Mouse (Mus musculus) brain, embryonic 18.5 days (tissue): Measurements from ENCODE around the gene Ift172.
"Not testable (repeated sequence)": the region's sequence is repeated elsewhere in the genome, so short reads cannot be mapped to it uniquely, and the experiment has no call there.

Source experiments
- DNase-seq: peaks from one replicate; pipeline ENCODE4 v3.0.0-alpha.2; 2012; ENCODE audit warnings: low read depth, low spot score

Gene Ift172

GRCm38 (mm10) chr5:31218294-31218693 lies 72.6 kb downstream of the Ift172 start:
- DNase-seq, result no peak

DNA sequence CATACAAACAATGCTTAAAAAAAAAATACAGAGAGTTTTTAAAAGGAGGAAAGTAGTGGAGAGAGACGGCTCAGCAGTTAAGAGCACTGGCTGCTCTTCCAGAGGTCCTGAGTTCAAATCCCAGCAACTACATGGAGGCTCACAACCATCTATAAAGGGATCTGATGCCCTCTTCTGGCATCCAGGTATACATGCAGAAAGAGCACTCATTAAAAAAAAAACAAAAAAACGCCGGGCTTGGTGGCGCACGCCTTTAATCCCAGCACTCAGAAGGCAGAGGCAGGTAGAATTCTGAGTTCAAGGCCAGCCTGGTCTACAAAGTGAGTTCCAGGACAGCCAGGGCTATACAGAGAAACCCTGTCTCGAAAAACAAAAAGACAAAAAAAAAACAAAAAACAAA lies 74.4 kb downstream of the Ift172 start:
- DNase-seq, result not testable (repeated sequence)

DNA sequence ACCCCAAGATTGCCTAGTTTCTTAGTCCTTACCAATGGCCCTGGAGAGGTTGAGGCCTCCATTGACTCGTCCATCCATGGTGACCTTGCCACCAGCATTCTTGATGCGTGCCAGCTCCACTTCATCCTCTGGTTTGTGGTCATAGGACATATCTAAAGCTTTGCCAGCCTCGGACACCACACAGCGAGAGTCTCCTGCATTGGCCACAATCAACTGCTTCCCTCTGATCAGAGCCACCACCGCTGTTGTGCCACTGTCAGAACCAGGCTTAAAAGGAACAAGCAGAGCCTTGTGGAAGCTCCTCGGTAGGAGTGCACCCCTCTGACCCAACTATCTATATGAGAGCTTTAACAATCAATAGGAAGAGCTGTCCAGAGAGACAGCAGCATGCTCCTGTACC lies 86.5 kb downstream of the Ift172 start:
- no peak for DNase-seq

DNA sequence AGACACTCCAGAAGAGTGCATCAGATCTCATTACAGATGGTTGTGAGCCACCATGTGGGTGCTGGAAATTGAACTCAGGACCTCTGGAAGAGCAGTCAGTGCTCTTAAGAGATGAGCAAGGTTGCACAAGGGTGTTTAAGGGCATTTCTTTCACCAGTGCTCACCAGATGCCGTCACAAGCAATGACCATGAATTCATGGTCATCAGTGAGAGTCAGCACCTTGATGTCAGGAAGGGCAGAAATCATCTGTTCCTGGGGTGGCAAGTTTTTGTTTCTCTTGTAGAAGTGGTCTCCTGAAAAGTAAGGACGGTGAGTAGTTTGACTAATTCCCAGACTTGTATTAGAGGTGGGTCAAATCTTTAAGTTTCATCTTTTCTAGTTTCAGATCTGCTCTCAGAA lies 87.0 kb downstream of the Ift172 start:
- DNase-seq, result no peak
